Mouse (Mus musculus) CD8-positive naive resting alpha-beta T cell, adult 2 months (primary cell): Measurements from ENCODE around the gene Brms1.
"Not testable (repeated sequence)": the region's sequence is repeated elsewhere in the genome, so short reads cannot be mapped to it uniquely, and the experiment has no call there.

ENCODE experiments used
- DNase-seq, 2 experiments: peaks; one replicate each; pipeline ENCODE4 v3.0.0; 2022; ENCODE audit warnings: low read depth in 2 of 2, low spot score in 2 of 2

The Brms1 gene

GRCm38 (mm10) chr19:5062446-5062845 lies 21.3 kb downstream of the Brms1 start:
- no peak for DNase-seq

DNA sequence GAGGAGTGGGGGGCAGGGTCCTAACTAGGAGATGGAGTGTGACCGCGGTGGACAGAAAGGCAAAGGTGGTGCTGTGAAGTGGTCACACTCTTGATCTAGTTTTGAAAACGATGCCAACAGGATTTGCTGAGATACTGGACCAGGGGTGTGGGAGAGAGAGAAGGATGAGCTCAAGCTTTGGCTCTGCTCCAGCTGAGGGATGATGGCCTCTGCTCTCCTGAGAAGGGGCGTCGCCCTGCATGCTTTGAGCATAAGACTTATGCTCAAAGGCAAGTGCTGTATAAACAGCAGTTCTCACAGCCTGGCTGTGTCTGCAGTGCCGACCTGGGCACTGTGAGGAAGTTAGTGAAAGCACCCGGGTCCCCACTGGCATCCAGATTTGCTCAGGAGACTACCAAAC lies 23.9 kb downstream of the Brms1 start:
- no peak for DNase-seq

DNA sequence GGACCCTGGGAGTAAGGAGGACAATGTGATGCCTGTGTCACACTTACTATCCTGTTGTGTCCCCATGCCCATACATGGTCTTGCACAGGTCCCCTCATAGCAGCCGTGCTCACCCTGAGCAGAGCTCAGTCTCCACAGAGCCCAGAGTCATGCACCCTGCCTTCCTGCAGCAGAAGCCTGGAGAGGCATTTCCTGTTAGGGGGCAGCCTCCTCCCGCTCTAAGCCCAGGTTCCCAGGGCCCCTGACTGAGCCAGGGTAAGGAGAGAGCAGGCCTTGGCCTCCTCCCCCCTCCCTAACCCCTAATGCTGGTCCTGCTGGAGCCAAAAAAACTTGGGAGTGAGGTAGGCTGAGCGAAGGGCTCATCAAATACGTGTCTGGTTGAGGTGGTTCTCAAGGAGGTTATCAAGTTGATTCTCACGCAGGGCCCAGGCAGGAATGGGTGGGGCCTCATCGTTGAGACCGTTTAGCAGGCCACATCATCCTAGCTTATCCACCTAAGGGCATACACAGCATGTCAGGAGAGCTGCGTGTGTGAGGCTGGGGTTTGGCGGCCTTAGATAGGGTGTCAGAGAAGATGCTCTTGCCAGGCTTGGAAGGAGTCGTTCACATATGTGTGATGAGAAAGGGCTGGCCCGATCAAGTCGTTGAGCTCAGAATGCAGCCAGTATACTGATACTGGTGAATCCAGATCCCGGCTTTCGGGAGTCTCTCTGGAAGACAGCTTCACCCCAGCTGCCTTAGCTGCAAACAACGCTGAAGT lies 26.1 kb downstream of the Brms1 start:
- DNase-seq, result no peak

DNA sequence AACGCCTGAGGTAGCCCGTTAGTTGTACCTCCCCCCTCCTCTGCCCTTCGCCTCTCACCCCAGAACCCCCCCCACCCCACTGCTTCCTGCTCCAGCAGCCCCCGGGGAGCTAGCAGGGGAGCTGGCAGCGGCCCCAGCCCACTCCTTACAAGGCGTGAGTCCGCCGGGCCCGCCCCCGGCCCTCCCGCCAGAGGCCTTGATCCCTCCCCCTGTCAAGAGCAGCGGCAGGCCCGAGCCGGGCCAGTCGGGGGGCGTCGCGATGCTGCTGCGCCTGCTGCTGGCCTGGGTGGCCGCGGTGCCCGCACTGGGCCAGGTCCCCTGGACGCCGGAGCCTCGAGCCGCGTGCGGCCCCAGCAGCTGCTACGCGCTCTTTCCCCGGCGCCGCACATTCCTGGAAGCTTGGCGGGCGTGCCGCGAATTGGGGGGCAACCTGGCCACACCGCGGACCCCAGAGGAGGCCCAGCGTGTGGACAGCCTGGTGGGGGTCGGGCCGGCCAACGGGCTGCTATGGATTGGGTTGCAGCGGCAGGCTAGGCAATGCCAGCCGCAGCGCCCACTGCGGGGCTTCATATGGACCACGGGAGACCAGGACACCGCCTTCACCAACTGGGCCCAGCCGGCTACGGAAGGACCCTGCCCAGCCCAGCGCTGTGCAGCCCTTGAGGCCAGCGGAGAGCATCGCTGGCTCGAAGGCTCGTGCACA lies 26.9 kb downstream of the Brms1 start, which contains the start of gene Cd248:
TSS of gene Cd248 (plus strand) at position 212 of the 703 bp plus-strand sequence.
- DNase-seq, result no peak

DNA sequence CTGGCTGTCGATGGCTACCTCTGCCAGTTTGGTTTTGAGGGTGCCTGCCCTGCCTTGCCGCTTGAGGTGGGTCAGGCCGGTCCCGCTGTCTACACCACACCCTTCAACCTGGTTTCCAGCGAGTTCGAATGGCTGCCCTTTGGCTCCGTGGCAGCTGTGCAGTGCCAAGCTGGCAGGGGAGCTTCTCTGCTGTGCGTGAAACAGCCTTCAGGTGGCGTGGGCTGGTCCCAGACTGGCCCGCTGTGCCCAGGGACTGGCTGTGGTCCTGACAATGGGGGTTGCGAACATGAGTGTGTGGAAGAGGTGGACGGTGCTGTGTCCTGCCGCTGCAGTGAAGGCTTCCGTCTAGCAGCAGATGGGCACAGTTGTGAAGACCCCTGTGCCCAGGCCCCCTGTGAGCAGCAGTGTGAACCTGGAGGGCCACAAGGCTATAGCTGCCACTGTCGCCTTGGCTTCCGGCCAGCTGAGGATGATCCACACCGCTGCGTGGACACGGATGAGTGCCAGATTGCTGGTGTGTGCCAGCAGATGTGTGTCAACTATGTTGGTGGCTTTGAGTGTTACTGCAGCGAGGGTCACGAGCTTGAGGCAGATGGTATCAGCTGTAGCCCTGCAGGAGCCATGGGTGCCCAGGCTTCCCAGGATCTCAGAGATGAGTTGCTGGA lies 27.5 kb downstream of the Brms1 start:
- no peak for DNase-seq

GRCm38 (mm10) chr19:5069486-5069885 lies 28.3 kb downstream of the Brms1 start:
- no peak for DNase-seq

- DNase-seq, result no peak
Observed at GRCm38 (mm10) chr19:5069978-5070377, 28.8 kb downstream of the Brms1 start.

DNA sequence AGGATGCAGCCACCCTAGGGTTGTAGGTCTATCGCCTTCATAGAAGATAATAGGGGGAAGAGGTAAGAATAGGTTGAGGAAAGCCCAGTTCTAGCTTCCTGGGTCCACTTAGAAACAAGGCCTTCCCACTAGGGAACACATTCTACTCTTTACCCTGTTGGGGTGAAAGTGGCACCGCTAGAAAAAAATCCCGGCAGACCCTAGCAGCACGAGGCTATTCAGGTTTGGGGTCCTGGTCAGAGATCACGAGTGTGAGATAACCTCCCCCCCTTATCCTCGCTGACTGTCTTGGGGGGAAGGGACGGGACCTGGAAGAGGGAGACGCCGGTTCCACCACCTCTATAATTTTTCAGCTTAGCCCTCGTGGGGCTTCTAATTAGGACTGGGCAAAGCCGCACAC lies 29.9 kb downstream of the Brms1 start:
- DNase-seq, result no peak

DNA sequence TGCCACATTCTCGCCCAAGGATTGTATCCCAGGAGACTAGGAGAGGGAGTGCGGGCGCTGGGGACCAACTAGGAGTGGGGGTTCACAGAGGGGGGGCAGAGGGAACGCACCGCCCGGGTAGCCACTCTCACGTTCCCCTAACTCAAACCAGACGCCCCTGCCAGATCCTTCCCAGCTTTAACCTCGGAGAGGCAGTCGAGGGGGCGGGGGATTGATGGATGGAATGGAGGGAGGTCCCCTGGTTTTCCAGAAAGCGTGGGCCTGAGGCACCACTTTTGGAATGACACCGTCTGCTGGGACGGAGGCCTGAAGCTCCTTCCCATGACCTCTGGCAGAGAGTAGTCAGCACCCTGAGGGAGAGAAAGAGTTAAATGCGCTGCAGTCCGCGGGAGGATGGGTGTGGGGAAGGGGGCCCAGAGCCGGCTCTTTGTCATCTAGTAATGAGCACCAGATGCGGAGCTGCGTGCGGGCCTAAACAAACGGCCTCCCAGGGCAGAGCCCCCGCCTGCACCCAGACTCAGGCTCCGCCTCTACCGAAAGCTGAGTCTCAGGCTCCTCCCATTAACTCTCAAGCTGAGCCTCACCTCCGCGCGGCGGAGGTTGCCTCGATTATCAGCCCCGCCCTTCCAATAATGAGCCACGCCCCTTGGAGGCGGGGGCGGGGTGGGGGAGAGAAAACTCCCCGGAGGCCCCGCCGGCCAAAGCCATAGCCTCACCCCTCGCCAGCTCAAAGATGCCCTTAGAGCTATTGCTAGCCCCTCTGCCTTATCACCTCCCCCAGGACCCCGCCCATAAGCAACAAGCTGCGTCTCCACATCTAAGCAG lies 30.6 kb downstream of the Brms1 start:
- peak in 1 of 2 experiments; percentile 31 for DNase-seq

DNA sequence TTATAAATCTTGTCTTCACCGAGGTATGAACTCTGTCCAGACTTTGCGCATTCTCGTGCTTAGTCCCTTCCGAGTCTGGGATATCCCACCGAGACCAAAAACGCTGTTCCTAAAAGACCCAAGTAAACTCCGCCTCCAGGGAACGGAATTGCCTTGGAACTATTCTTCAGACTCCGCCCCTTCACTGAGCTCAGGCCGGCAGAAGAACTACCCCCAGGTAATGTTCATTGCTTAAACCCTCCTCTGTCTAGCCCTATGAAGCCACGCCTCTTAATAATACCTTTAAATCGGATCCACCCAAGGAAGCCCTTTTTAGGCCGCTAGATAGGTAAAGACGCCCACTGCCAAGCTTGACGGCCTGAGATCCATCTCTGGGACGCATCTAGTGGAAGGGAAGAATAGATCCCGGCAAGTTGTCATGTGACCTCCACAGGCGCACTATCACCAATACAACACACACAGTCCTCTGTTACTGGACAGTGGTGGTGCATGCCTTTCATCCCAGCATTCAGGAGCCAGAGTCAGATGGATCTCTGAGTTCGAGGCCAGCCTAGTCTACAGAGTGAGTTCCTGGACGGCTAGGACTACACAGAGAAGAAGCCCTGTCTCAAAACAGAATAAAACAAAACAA lies 31.4 kb downstream of the Brms1 start:
- no peak for DNase-seq

- peak in 1 of 2 experiments; percentile 35 for DNase-seq
Observed at GRCm38 (mm10) chr19:5073028-5073427, 31.9 kb downstream of the Brms1 start.

GRCm38 (mm10) chr19:5073518-5073917 lies 32.4 kb downstream of the Brms1 start:
- DNase-seq, result no peak

- no peak for DNase-seq
Observed at GRCm38 (mm10) chr19:5079279-5079678, 38.1 kb downstream of the Brms1 start.

DNA sequence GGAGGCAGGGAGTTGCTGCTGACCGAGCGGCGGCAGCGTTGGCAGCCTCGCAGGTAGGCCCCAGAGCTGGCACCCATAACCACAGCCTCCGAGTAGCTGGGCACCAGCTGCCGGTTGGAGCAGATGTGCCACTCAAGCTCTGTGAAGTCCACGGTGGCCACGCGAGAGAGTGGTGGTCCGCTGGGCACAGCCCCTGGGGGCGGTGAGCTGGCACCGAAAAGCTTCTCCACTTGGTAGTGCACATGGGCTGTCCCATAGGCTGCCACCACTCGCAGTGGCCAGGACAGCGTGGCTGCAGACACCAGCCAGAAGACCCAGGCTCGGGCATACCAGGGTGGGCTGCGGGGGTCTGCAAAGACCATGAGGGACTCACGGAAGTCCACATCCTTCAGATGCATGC lies 40.9 kb downstream of the Brms1 start:
- no peak for DNase-seq

DNA sequence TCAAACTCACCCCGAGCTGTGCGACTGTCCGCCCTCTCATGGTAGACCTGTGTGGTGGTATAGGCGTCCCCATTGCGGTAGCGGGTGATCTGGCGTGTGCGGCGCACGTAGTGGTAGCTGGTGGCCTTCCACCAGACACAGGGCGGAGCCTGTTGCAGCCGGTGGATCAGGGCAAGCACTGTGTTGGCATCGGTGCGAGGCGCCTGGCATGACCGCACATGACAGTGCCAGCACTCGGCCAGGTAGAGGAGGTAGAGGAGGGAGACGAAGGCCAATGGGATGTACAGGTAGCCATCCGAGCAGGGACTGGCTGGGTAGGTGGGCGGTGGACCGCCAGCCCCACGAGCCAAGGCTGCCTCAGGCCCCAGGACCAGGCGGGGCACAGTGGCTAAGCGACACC lies 41.4 kb downstream of the Brms1 start:
- DNase-seq, result no peak

DNA sequence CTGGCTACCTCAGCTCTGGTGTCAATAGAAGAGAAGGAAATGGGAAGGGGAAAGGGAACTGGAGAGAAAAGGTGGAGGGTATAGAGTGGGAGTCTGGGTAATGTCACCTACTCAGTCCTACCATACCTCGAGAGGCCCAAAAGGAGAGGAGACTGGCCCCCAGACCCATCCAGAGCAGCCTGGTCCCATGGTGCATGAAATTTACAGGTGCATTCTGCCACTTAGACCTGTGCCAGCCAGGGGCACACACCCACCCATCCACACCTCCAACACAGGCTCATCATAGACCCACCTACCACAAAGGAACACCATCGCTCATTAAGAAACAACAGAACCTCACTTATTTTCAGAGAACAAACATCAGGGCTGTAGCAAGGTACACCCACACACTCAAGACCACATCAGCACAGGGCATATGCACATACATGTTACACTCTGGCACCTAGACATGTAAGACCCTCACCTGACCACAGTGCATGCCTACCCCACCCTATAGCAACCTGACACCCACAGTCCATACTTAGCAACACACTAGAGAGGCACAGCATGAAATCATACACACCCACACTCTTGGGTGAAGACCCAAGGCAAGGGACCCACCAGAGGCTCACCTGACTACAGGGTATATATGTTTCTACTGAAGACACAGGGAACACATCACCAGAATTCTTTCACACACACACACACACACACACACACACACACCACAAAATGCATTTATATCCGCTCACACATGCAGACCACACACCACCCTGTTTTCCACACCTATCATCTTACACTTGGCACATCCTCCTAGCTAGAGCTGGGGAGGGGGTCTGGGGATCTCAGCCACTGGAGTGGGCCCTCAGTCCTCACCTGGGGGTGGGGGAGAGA lies 43.0 kb downstream of the Brms1 start:
- no peak for DNase-seq

- no peak for DNase-seq
Observed at GRCm38 (mm10) chr19:5084834-5085144, 43.6 kb downstream of the Brms1 start.

DNA sequence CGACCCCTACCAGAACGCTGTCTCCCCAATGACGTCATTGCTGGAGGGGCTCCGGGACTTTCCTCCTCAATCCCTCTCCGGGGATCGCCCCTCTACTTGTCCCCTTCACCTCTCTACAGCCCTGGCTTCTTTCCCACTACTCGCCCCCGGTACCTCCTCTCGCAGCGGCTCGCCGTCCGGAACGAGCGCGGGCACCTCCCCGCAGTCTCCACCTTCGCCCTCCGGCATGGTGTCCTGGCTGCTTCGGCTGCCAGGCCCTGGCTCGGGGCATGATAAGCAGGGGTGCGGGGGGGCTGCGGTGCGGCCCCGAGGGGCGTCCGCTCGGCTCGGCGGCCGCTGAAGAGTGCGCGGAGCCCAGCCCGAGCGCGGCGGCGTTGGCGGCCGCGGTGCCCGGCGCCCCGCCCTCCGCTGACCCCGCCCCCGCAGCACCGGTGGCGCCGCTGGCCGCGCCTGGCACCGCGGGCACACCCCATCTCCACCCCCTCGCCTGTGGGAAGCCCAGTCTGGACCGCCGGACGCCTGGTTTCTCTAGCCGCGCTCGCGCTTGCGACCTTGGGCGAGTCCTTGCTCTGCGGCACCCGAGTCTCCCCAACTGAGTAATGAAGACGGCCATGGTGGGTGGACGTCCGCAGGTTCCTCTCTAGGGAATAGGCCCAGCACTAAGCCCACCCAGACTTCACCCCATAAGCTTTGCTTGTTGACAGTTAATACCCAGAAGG lies 44.1 kb downstream of the Brms1 start, which contains the start of gene Tmem151a:
TSS of gene Tmem151a (minus strand) at position 387 of the 719 bp plus-strand sequence.
- DNase-seq, result no peak

- not testable (repeated sequence) for DNase-seq
Observed at GRCm38 (mm10) chr19:5086533-5086932, 45.4 kb downstream of the Brms1 start.
